Comparison of ENCODE assay signal across 8 mouse cellular contexts in the genomic region with DNA sequence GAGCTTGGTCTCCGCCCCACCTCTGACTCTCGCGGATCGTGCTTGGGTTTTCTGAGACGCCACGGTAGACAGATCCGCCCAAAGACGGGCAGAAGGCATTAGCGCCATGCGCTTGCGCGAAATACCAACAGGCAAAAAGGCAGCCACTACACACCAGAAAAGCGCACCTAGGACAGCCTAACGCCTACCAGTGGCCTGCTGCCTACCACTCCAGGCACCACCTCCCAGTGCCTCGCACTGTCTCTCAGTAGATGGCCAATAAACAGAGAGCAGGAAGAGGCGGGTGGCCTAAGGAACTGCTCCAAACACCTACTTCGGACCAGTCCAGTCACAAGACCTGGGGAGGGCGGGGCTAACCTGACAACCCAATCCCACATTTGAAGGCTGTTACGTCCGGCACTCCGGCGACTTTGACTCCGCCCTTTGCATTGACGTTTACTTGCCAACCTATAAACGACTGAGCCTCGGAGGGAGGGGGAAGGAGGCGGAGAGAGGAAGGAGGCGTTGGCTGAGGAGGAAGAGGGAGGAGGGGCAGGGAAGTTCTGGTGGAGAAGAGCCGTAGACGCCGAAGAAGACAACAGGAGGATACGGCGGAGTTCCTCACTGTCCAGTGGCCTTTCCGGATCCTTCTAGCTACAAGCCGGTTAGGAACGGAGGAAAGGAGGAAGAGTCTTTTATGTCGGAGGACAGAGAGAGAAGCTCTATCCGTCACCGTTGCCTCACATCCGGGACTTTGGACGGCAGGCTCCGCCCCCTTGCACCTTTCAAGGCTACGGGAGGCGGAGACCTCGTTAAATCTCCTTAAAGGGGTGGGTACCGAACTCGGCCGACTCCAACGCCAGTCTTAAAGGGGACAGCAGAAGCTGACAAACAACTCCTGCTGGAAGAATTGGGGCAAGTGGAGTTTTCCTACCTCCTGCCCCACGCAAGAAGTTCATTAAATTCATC. TPM values are rescaled to one million over a fixed set of nuclear protein-coding genes. Genes with fewer than 3 reads are reported as not detected.
A peak's percentile ranks its signal among the peaks of the same experiment; 100 is the strongest.
DNase-seq lines count a peak whose midpoint lies in the region; ATAC-seq and TF ChIP-seq lines count a peak whose summit lies in the region.

No protein-coding gene starts in this region.

- peak; percentile 98 to 99 for DNase-seq in CD8-positive naive resting alpha-beta T cell, adult 2 months (ENCODE audit: low read depth in 2 of 2, low spot score in 2 of 2)
- DNase-seq in c-Kit-positive CD71-negative TER-119-negative erythroid progenitor cells, embryonic 14.5 days (ENCODE audit: low read depth) = peak; percentile 100
- peak; percentile 99 for DNase-seq in forebrain, embryonic 10.5 days (ENCODE audit: extremely low spot score, low spot score)
- peak; percentile 100 for DNase-seq in kidney, postnatal 25 days
- DNase-seq in liver, embryonic 14.5 days (ENCODE audit: low read depth in 3 of 3, low spot score in 3 of 3) = peak; percentile 100
- peak; percentile 99 for DNase-seq in neural tube, embryonic 11.5 days (ENCODE audit: low spot score)
- DNase-seq in stomach, postnatal 0 days (ENCODE audit: low spot score) = peak; percentile 100

- peak overlapping the region; percentile 94 for H3K27ac ChIP-seq in forebrain, embryonic 10.5 days
- peak overlapping the region; percentile 98 for H3K27ac ChIP-seq in heart, embryonic 15.5 days
- H3K27ac ChIP-seq in liver, embryonic 14.5 days = peak overlapping the region; percentile 94
- H3K27ac ChIP-seq in neural tube, embryonic 11.5 days (ENCODE audit: low read depth, low read length) = peak overlapping the region; percentile 93
- H3K27ac ChIP-seq in stomach, postnatal 0 days (replicated peaks) = peak overlapping the region; percentile 99

- peaks cover 39% of the 10 kb centered on the region for H3K4me1 ChIP-seq in forebrain, embryonic 10.5 days
- H3K4me1 ChIP-seq in heart, embryonic 15.5 days (replicated peaks) = peaks cover 29% of the 10 kb centered on the region
- H3K4me1 ChIP-seq in liver, embryonic 14.5 days (replicated peaks; ENCODE audit: control insufficient read depth in 2 of 2, insufficient read depth in 2 of 2, low read length in 1 of 2) = peaks cover 23 to 25% of the 10 kb centered on the region in 2 experiments
- peaks cover 9% of the 10 kb centered on the region for H3K4me1 ChIP-seq in neural tube, embryonic 11.5 days (ENCODE audit: control insufficient read depth, insufficient read depth, low read length)
- no peaks in the 10 kb centered on the region for H3K4me1 ChIP-seq in stomach, postnatal 0 days (replicated peaks; ENCODE audit: control insufficient read depth, insufficient read depth)

- H3K9me3 ChIP-seq in forebrain, embryonic 10.5 days = no peaks in the 10 kb centered on the region
- no peaks in the 10 kb centered on the region for H3K9me3 ChIP-seq in heart, embryonic 15.5 days (replicated peaks)
- H3K9me3 ChIP-seq in liver, embryonic 14.5 days (ENCODE audit: control insufficient read depth, low read length) = no peaks in the 10 kb centered on the region
- H3K9me3 ChIP-seq in neural tube, embryonic 11.5 days (ENCODE audit: control insufficient read depth, low read length) = no peaks in the 10 kb centered on the region
- no peaks in the 10 kb centered on the region for H3K9me3 ChIP-seq in stomach, postnatal 0 days (ENCODE audit: control insufficient read depth, low read length)

- peak overlapping the region; percentile 91 for H3K9ac ChIP-seq in heart, embryonic 15.5 days
- H3K9ac ChIP-seq in liver, embryonic 14.5 days (replicated peaks) = peak overlapping the region; percentile 99
- peak overlapping the region; percentile 93 for H3K9ac ChIP-seq in neural tube, embryonic 11.5 days (ENCODE audit: low read length)
- H3K9ac ChIP-seq in stomach, postnatal 0 days (ENCODE audit: low read length) = peak overlapping the region; percentile 97

- peak; percentile 44 for TF ChIP-seq CTCF in liver, embryonic 14.5 days (IDR thresholded peaks at IDR 0.05; ENCODE audit: low read depth)
- TF ChIP-seq CTCF in stomach, postnatal 0 days (IDR thresholded peaks at IDR 0.05; ENCODE audit: low read depth) = peak; percentile 51

- peak overlapping the region; percentile 100 for H3K4me3 ChIP-seq in forebrain, embryonic 10.5 days
- peak overlapping the region; percentile 91 for H3K4me3 ChIP-seq in heart, embryonic 15.5 days
- H3K4me3 ChIP-seq in liver, embryonic 14.5 days (ENCODE audit: insufficient read depth in 1 of 2, low read depth in 2 of 2, low read length in 2 of 2) = peak overlapping the region; percentile 97 to 100
- peak overlapping the region; percentile 86 for H3K4me3 ChIP-seq in neural tube, embryonic 11.5 days (ENCODE audit: low read depth, low read length)
- peak overlapping the region; percentile 93 for H3K4me3 ChIP-seq in stomach, postnatal 0 days (ENCODE audit: low read depth, low read length)

- ATAC-seq in heart, embryonic 15.5 days (replicated peaks; ENCODE audit: insufficient number of reproducible peaks, insufficient read depth, low FRiP score, low read depth) = peak; percentile 89
- peak; percentile 90 for ATAC-seq in liver, embryonic 14.5 days (ENCODE audit: insufficient read depth)
- ATAC-seq in neural tube, embryonic 11.5 days (ENCODE audit: insufficient read depth, low FRiP score, low TSS enrichment) = peak; percentile 91
- ATAC-seq in stomach, postnatal 0 days (ENCODE audit: low FRiP score, low TSS enrichment) = peak; percentile 95

- H3K27me3 ChIP-seq in forebrain, embryonic 10.5 days (ENCODE audit: poor library complexity, severe bottlenecking) = no peaks in the 10 kb centered on the region
- H3K27me3 ChIP-seq in heart, embryonic 15.5 days = no peaks in the 10 kb centered on the region
- no peaks in the 10 kb centered on the region for H3K27me3 ChIP-seq in liver, embryonic 14.5 days (ENCODE audit: control insufficient read depth, insufficient read depth, low read length)
- H3K27me3 ChIP-seq in neural tube, embryonic 11.5 days (ENCODE audit: control insufficient read depth, insufficient read depth, low read length) = no peaks in the 10 kb centered on the region
- H3K27me3 ChIP-seq in stomach, postnatal 0 days (ENCODE audit: control insufficient read depth, insufficient read depth, low read length) = no peaks in the 10 kb centered on the region

- peaks cover 74% of the 10 kb centered on the region for H3K36me3 ChIP-seq in forebrain, embryonic 10.5 days (replicated peaks)
- H3K36me3 ChIP-seq in heart, embryonic 15.5 days = peaks cover 44% of the 10 kb centered on the region
- peaks cover 48% of the 10 kb centered on the region for H3K36me3 ChIP-seq in liver, embryonic 14.5 days (replicated peaks; ENCODE audit: control insufficient read depth, insufficient read depth, low read depth)
- H3K36me3 ChIP-seq in neural tube, embryonic 11.5 days (ENCODE audit: control insufficient read depth, insufficient read depth, low read length) = peaks cover 21% of the 10 kb centered on the region
- peaks cover 23% of the 10 kb centered on the region for H3K36me3 ChIP-seq in stomach, postnatal 0 days (ENCODE audit: control insufficient read depth, insufficient read depth, low read length)

- under 1% methylated on average over 50 of the region's 50 CpGs for WGBS in forebrain, embryonic 10.5 days
- under 1% methylated on average over 50 of the region's 50 CpGs for WGBS in heart, embryonic 15.5 days
- under 1% methylated on average over 50 of the region's 50 CpGs for WGBS in liver, embryonic 14.5 days (ENCODE audit: insufficient replicate concordance)
- under 1% methylated on average over 50 of the region's 50 CpGs for WGBS in neural tube, embryonic 11.5 days
- WGBS in stomach, postnatal 0 days = under 1% methylated on average over 50 of the region's 50 CpGs

- peak; percentile 25; the same call in 1 of the 2 replicates for TF ChIP-seq EP300 in liver, embryonic 14.5 days (IDR thresholded peaks at IDR 0.05; ENCODE audit: low read depth)
- no peak for TF ChIP-seq EP300 in stomach, postnatal 0 days (optimal IDR thresholded peaks at IDR 0.05)

- H3K4me2 ChIP-seq in heart, embryonic 15.5 days = peak overlapping the region; percentile 89
- H3K4me2 ChIP-seq in liver, embryonic 14.5 days (ENCODE audit: low read depth) = peak overlapping the region; percentile 97
- H3K4me2 ChIP-seq in neural tube, embryonic 11.5 days (ENCODE audit: low read depth) = peak overlapping the region; percentile 96
- H3K4me2 ChIP-seq in stomach, postnatal 0 days (replicated peaks; ENCODE audit: low read depth) = peak overlapping the region; percentile 84

RNA-seq across cellular contexts. Expression of a gene that starts 1.0 kb away (rescaled TPM):
- 7.3 and 7.7 TPM in 2 replicates for polyA plus RNA-seq in forebrain, embryonic 10.5 days (2016; fragmentation: Nextera tagmentation; extraction: Ambion mirVana)
- polyA plus RNA-seq in heart, embryonic 15.5 days (2015; fragmentation: Nextera tagmentation; extraction: Ambion mirVana) = 7.0 and 9.0 TPM in 2 replicates
- 7.3 and 9.8 TPM in 2 replicates for polyA plus RNA-seq in liver, embryonic 14.5 days (2012; rRNA removed)
- 4.2 and 4.7 TPM in 2 replicates for polyA plus RNA-seq in liver, embryonic 14.5 days (2014; fragmentation: Nextera tagmentation; extraction: Ambion mirVana)
- 15.4 and 17.1 TPM in 2 replicates for polyA plus RNA-seq in neural tube, embryonic 11.5 days (2014; fragmentation: Nextera tagmentation; extraction: Ambion mirVana)
- 8.7 and 9.3 TPM in 2 replicates for polyA plus RNA-seq in stomach, postnatal 0 days (2015; fragmentation: Nextera tagmentation; extraction: Ambion mirVana)

RNA-seq across cellular contexts. Expression of a gene that starts 18.6 kb away (rescaled TPM):
- polyA plus RNA-seq in forebrain, embryonic 10.5 days (2016; fragmentation: Nextera tagmentation; extraction: Ambion mirVana) = 47.3 and 50.9 TPM in 2 replicates
- polyA plus RNA-seq in heart, embryonic 15.5 days (2015; fragmentation: Nextera tagmentation; extraction: Ambion mirVana) = 27.7 and 32.6 TPM in 2 replicates
- polyA plus RNA-seq in liver, embryonic 14.5 days (2012; rRNA removed) = 21.2 and 22.9 TPM in 2 replicates
- polyA plus RNA-seq in liver, embryonic 14.5 days (2014; fragmentation: Nextera tagmentation; extraction: Ambion mirVana) = 20.3 and 23.2 TPM in 2 replicates
- 55.5 and 71.8 TPM in 2 replicates for polyA plus RNA-seq in neural tube, embryonic 11.5 days (2014; fragmentation: Nextera tagmentation; extraction: Ambion mirVana)
- 30.4 and 36.5 TPM in 2 replicates for polyA plus RNA-seq in stomach, postnatal 0 days (2015; fragmentation: Nextera tagmentation; extraction: Ambion mirVana)

RNA-seq across cellular contexts. Expression of a gene that starts 29.0 kb away (rescaled TPM):
- 14.4 and 15.4 TPM in 2 replicates for polyA plus RNA-seq in forebrain, embryonic 10.5 days (2016; fragmentation: Nextera tagmentation; extraction: Ambion mirVana)
- 3.9 and 5.6 TPM in 2 replicates for polyA plus RNA-seq in heart, embryonic 15.5 days (2015; fragmentation: Nextera tagmentation; extraction: Ambion mirVana)
- 1.8 and 2.1 TPM in 2 replicates for polyA plus RNA-seq in liver, embryonic 14.5 days (2012; rRNA removed)
- polyA plus RNA-seq in liver, embryonic 14.5 days (2014; fragmentation: Nextera tagmentation; extraction: Ambion mirVana) = 1.3 and 1.4 TPM in 2 replicates
- polyA plus RNA-seq in neural tube, embryonic 11.5 days (2014; fragmentation: Nextera tagmentation; extraction: Ambion mirVana) = 11.7 and 16.4 TPM in 2 replicates
- polyA plus RNA-seq in stomach, postnatal 0 days (2015; fragmentation: Nextera tagmentation; extraction: Ambion mirVana) = 2.1 and 2.9 TPM in 2 replicates

RNA-seq across cellular contexts. Expression of a gene that starts 33.8 kb away (rescaled TPM):
- 52.8 and 63.6 TPM in 2 replicates for polyA plus RNA-seq in forebrain, embryonic 10.5 days (2016; fragmentation: Nextera tagmentation; extraction: Ambion mirVana)
- polyA plus RNA-seq in heart, embryonic 15.5 days (2015; fragmentation: Nextera tagmentation; extraction: Ambion mirVana) = 25.7 and 41.5 TPM in 2 replicates
- 3.7 TPM in 2 replicates for polyA plus RNA-seq in liver, embryonic 14.5 days (2012; rRNA removed)
- 10.3 and 14.7 TPM in 2 replicates for polyA plus RNA-seq in liver, embryonic 14.5 days (2014; fragmentation: Nextera tagmentation; extraction: Ambion mirVana)
- polyA plus RNA-seq in neural tube, embryonic 11.5 days (2014; fragmentation: Nextera tagmentation; extraction: Ambion mirVana) = 58.3 and 66.0 TPM in 2 replicates
- polyA plus RNA-seq in stomach, postnatal 0 days (2015; fragmentation: Nextera tagmentation; extraction: Ambion mirVana) = 13.0 TPM in 2 replicates

RNA-seq across cellular contexts. Expression of a gene that starts 41.4 kb away (rescaled TPM):
- 15.9 and 18.4 TPM in 2 replicates for polyA plus RNA-seq in forebrain, embryonic 10.5 days (2016; fragmentation: Nextera tagmentation; extraction: Ambion mirVana)
- polyA plus RNA-seq in heart, embryonic 15.5 days (2015; fragmentation: Nextera tagmentation; extraction: Ambion mirVana) = 8.2 and 9.0 TPM in 2 replicates
- 5.2 and 6.0 TPM in 2 replicates for polyA plus RNA-seq in liver, embryonic 14.5 days (2012; rRNA removed)
- 4.7 and 5.2 TPM in 2 replicates for polyA plus RNA-seq in liver, embryonic 14.5 days (2014; fragmentation: Nextera tagmentation; extraction: Ambion mirVana)
- polyA plus RNA-seq in neural tube, embryonic 11.5 days (2014; fragmentation: Nextera tagmentation; extraction: Ambion mirVana) = 18.4 TPM in 2 replicates
- 6.1 and 6.4 TPM in 2 replicates for polyA plus RNA-seq in stomach, postnatal 0 days (2015; fragmentation: Nextera tagmentation; extraction: Ambion mirVana)

Comparison
In these comparisons a context has a peak if more than half of its experiments do, and no peak if none do; other contexts are left out.
1. Peak in every context shown above with its lines: DNase-seq, ATAC-seq, H3K4me3 ChIP-seq and H3K27ac ChIP-seq.